Mouse (Mus musculus) adipocyte (in vitro differentiated cells): ENCODE measurements at regions not wholly inside any gene's neighbourhood (a gene's known extent, or its start where the extent isn't known, plus 50 kb on each side); places are given as distances from the start of the nearest gene placed in this dataset.

Source experiments
- DNase-seq: peaks from one replicate; pipeline ENCODE4 v3.0.0-alpha.2; 2016; ENCODE audit warnings: low spot score

DNA sequence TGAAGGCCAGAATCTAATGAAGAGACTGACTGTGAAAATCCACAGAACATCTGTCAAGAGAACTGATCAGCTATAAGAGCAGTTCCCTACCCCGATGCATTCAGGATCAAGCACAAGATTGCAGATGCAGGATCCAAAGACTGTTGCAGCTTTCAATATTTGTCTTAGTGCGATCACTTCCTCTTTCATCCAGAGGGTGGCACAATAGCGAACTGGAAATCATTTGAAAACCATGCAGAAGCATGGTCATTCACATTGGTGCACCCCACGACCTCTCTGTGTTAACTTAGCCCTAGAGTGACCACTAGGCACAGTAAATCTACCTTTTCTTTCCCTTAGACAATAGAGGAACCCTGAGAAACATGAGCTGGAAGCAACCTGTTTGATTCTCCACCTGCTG, 55.8 kb upstream of the Pak3 start:
- DNase-seq: peak; percentile 56

DNA sequence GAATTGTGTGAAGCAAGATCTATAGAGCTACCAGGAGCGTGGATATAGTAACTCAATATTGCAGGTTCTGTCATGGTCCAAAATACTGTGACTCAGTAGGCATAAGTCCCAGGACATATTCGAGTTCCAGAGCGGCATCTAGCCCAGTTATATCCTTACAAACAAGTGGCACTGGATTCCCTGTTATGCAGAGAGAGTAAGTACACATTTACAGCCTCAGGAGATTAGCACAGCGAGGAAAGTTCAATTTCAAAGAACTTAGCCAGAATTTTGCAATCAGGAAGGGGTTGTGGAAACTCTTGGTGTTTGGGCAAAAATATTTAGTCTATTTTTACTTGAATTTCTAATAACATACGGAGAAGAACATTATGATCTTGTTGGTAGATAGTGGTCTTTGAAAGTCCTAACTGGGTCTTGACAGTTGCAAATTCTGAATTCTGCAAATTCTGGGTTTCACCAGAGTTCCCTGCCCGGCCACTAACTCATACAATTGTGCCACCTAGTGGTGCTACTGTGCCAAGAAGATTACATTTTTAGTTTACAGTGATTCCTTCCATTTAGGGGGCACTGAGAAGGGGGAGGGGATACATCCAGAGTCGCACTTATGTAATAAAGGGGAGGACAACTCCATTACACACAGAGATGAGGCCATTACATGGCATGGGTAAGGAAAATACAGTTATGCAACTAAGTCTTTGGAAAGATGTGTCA, 54.7 kb upstream of the Chrdl1 start:
- peak; percentile 72 for DNase-seq

DNA sequence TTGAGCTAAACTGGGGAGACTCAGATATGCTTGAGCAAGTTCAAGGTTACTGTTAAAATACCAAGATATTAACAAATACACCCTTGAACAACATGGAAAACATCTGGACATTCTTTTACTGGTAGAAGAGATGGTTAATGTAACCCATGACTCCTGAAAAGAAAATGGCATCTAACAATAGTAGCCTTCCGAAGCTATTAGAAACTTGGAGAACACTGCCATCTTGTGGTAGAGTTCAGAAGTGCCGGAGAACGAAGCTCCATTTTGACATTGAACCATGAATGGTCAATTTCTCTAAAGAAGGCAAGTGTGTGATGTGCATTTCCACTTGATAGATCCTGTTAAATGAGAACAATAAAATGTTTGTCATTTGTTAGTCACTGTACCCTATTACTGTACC, 50.5 kb upstream of the Chrdl1 start:
- peak; percentile 79 for DNase-seq
